Mouse (Mus musculus): Measurements from ENCODE around the gene Pou6f1. TPM values are rescaled to one million over a fixed set of nuclear protein-coding genes. Genes with fewer than 3 reads are reported as not detected.

Gene Pou6f1
- total and polyA plus RNA-seq, 3 experiments = 1.7 to 9.1 (median 7.4) TPM

- H3K27ac ChIP-seq (ENCODE audit: insufficient read depth, low read depth) = no peak overlapping the region
- TF ChIP-seq CHD1 (IDR thresholded peaks at IDR 0.05; ENCODE audit: low read depth, low read length) (no peak), TBP (conservative IDR thresholded peaks at IDR 0.05; ENCODE audit: low read depth, low read length) (no peak), CTCF (conservative IDR thresholded peaks at IDR 0.05 in 1 of 2, IDR thresholded peaks at IDR 0.05 in 1 of 2; ENCODE audit: low read depth in 2 of 2, low read length in 2 of 2) (no peak), E2F4 (IDR thresholded peaks at IDR 0.05; ENCODE audit: insufficient replicate concordance, low read depth, low read length) (no peak), KAT2A (IDR thresholded peaks at IDR 0.05; ENCODE audit: insufficient replicate concordance, low read length) (no peak), GABPA (IDR thresholded peaks at IDR 0.05; ENCODE audit: insufficient replicate concordance, low read depth, low read length) (no peak), TCF12 (IDR thresholded peaks at IDR 0.05; ENCODE audit: low read depth, low read length) (no peak), MAZ (IDR thresholded peaks at IDR 0.05; ENCODE audit: low read depth, low read length) (no peak), MEF2A (IDR thresholded peaks at IDR 0.05; ENCODE audit: borderline replicate concordance, low read depth, low read length) (no peak), ZC3H11A (IDR thresholded peaks at IDR 0.05; ENCODE audit: low read depth, low read length) (no peak), MAX (IDR thresholded peaks at IDR 0.05; ENCODE audit: low read length) (no peak), POLR2AphosphoS2 (IDR thresholded peaks at IDR 0.05; ENCODE audit: low read depth, low read length) (no peak), ZMIZ1 (IDR thresholded peaks at IDR 0.05; ENCODE audit: low read depth, low read length) (no peak), RAD21 (IDR thresholded peaks at IDR 0.05; ENCODE audit: low read depth, low read length) (no peak), ELF1 (IDR thresholded peaks at IDR 0.05; ENCODE audit: low read depth, low read length) (no peak), RCOR1 (conservative IDR thresholded peaks at IDR 0.05; ENCODE audit: low read depth, low read length) (no peak), ZNF384 (IDR thresholded peaks at IDR 0.05; ENCODE audit: low read depth, low read length) (no peak), MXI1 (IDR thresholded peaks at IDR 0.05; ENCODE audit: low read depth, low read length) (no peak), EP300 (IDR thresholded peaks at IDR 0.05; ENCODE audit: low read length) (no peak)
- H3K4me1 ChIP-seq (ENCODE audit: control insufficient read depth in 1 of 2, insufficient read depth in 2 of 2) = peaks cover under 1 to 9% of the 10 kb centered on the region in 2 experiments; a peak in 2 of 4 replicates
- H3K9me3 ChIP-seq (replicated peaks; ENCODE audit: low read length) = peaks cover 6% of the 10 kb centered on the region
- peaks cover 10% of the 10 kb centered on the region for H3K27me3 ChIP-seq (replicated peaks)
- H3K79me2 ChIP-seq (replicated peaks; ENCODE audit: control insufficient read depth, extremely low read depth, insufficient read depth, poor library complexity, severe bottlenecking) = no peaks in the 10 kb centered on the region
- H3K36me3 ChIP-seq (replicated peaks in 1 of 2; ENCODE audit: control insufficient read depth in 1 of 2, insufficient read depth in 1 of 2, low read length in 1 of 2) = no peaks in the 10 kb centered on the region
- no peak for DNase-seq (ENCODE audit: extremely low read depth)
- in situ Hi-C loops (cut with MboI; ENCODE audit: low pct_ligation_motif_present, low pct_unique_long_range_greater_than_20kb, low sequenced_read_pairs) = no loop called here
- dilution Hi-C loops (cut with MboI; ENCODE audit: extremely low pct_ligation_motif_present, extremely low pct_unique_long_range_greater_than_20kb, low sequenced_read_pairs) = no loop called here
- H3K9ac ChIP-seq (ENCODE audit: insufficient read depth, low read depth) = no peak overlapping the region
- no peak overlapping the region for H3K4me3 ChIP-seq (replicated peaks in 1 of 3; ENCODE audit: low read depth in 2 of 3, low read length in 2 of 3, poor library complexity in 1 of 3)
- H3K4me2 ChIP-seq (ENCODE audit: insufficient read depth, low read depth, poor library complexity, severe bottlenecking) = no peak overlapping the region
Observed at GRCm38 (mm10) chr15:100555965-100556364, 43.8 kb downstream of the Pou6f1 start.

All from CH12.LX (cell line).